Mouse (Mus musculus): ENCODE measurements at regions not wholly inside any gene's neighbourhood (a gene's known extent, or its start where the extent isn't known, plus 50 kb on each side); places are given as distances from the start of the nearest gene placed in this dataset.

- Histone ChIP-seq H3K36me3 (ENCODE audit: control insufficient read depth, insufficient read depth, low read length) (no peaks in the 10 kb centered on the region), H3K27ac (ENCODE audit: low read length) (no peak overlapping the region), H3K27me3 (ENCODE audit: control insufficient read depth, insufficient read depth, low read length) (no peaks in the 10 kb centered on the region), H3K9ac (replicated peaks; ENCODE audit: low read depth, low read length) (no peak overlapping the region), H3K9me3 (ENCODE audit: control insufficient read depth, low read depth, low read length) (no peaks in the 10 kb centered on the region), H3K4me3 (ENCODE audit: low read depth, low read length) (peak overlapping the region; percentile 17), H3K4me1 (ENCODE audit: control insufficient read depth, insufficient read depth, low read length) (no peaks in the 10 kb centered on the region), H3K4me2 (replicated peaks; ENCODE audit: low read depth, low read length) (peak overlapping the region; percentile 32)
- WGBS: 44% methylated on average over 12 of the region's 12 CpGs
- peak; percentile 49; the same call in 1 of the 2 replicates for ATAC-seq (ENCODE audit: insufficient number of reproducible peaks, insufficient read depth, low FRiP score, low read depth)
These were observed 313.8 kb downstream of the Tex13c3 start for GRCm38 (mm10) chrX:19167121-19167853.

- no peak overlapping the region for H3K27ac ChIP-seq (ENCODE audit: low read length)
- no peak overlapping the region for H3K9ac ChIP-seq (replicated peaks; ENCODE audit: low read depth, low read length)
- WGBS: 69% methylated on average over 5 of the region's 5 CpGs
- peak overlapping the region; percentile 32; the same call in 1 of the 2 replicates for H3K4me2 ChIP-seq (replicated peaks; ENCODE audit: low read depth, low read length)
- ATAC-seq (ENCODE audit: insufficient number of reproducible peaks, insufficient read depth, low FRiP score, low read depth): no peak
- H3K9me3 ChIP-seq (ENCODE audit: control insufficient read depth, low read depth, low read length): no peaks in the 10 kb centered on the region
- no peaks in the 10 kb centered on the region for H3K36me3 ChIP-seq (ENCODE audit: control insufficient read depth, insufficient read depth, low read length)
- no peaks in the 10 kb centered on the region for H3K27me3 ChIP-seq (ENCODE audit: control insufficient read depth, insufficient read depth, low read length)
- H3K4me3 ChIP-seq (ENCODE audit: low read depth, low read length): no peak overlapping the region
- H3K4me1 ChIP-seq (ENCODE audit: control insufficient read depth, insufficient read depth, low read length): no peaks in the 10 kb centered on the region
These were observed 315.1 kb downstream of the Tex13c3 start for GRCm38 (mm10) chrX:19165891-19166644.

- Histone ChIP-seq H3K9me3 (ENCODE audit: control insufficient read depth, low read depth, low read length) (no peaks in the 10 kb centered on the region), H3K4me2 (replicated peaks; ENCODE audit: low read depth, low read length) (no peak overlapping the region)
- WGBS: 80% methylated on average over 5 of the region's 5 CpGs
These were observed 317.0 kb downstream of the Tex13c3 start for GRCm38 (mm10) chrX:19164151-19164550.

DNA sequence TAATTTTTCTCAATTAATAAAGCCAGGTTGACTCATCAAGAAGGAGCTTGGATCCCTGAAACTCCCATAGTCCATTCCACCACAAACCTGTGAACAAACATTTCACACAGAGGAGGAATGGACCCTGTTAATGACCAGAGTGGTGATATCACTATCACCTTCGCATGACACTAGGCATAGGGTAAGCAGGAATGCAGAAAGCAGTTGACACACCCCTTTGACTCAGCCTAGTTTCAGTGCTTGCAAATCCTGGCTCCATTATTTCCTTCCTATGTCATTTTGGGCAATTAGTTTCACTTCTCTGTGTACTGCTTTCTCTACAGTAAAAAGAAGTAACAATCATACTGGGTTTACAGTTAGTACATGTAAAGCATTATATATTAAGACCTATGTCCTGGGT, 318.2 kb downstream of the Tex13c3 start:
- ATAC-seq (ENCODE audit: insufficient number of reproducible peaks, insufficient read depth, low FRiP score, low read depth): no peak
- H3K27me3 ChIP-seq (ENCODE audit: control insufficient read depth, insufficient read depth, low read length): no peaks in the 10 kb centered on the region
- no peak overlapping the region for H3K4me2 ChIP-seq (replicated peaks; ENCODE audit: low read depth, low read length)

More at GRCm38 (mm10) chrX:19164151-19164550, 317.0 kb downstream of the Tex13c3 start:
- H3K27me3 ChIP-seq (ENCODE audit: control insufficient read depth, insufficient read depth, low read length): no peaks in the 10 kb centered on the region
- no peak for ATAC-seq (ENCODE audit: insufficient number of reproducible peaks, insufficient read depth, low FRiP score, low read depth)
- H3K27ac ChIP-seq (ENCODE audit: low read length): no peak overlapping the region
- no peaks in the 10 kb centered on the region for H3K4me1 ChIP-seq (ENCODE audit: control insufficient read depth, insufficient read depth, low read length)
- no peaks in the 10 kb centered on the region for H3K36me3 ChIP-seq (ENCODE audit: control insufficient read depth, insufficient read depth, low read length)
- H3K9ac ChIP-seq (replicated peaks; ENCODE audit: low read depth, low read length): no peak overlapping the region
- no peak overlapping the region for H3K4me3 ChIP-seq (ENCODE audit: low read depth, low read length)

GRCm38 (mm10) chrX:19162351-19162750, 318.8 kb downstream of the Tex13c3 start:
- Histone ChIP-seq H3K9ac (replicated peaks; ENCODE audit: low read depth, low read length) (no peak overlapping the region), H3K9me3 (ENCODE audit: control insufficient read depth, low read depth, low read length) (no peaks in the 10 kb centered on the region), H3K4me1 (ENCODE audit: control insufficient read depth, insufficient read depth, low read length) (no peaks in the 10 kb centered on the region), H3K36me3 (ENCODE audit: control insufficient read depth, insufficient read depth, low read length) (no peaks in the 10 kb centered on the region), H3K27ac (ENCODE audit: low read length) (no peak overlapping the region), H3K4me2 (replicated peaks; ENCODE audit: low read depth, low read length) (no peak overlapping the region), H3K27me3 (ENCODE audit: control insufficient read depth, insufficient read depth, low read length) (no peaks in the 10 kb centered on the region), H3K4me3 (ENCODE audit: low read depth, low read length) (no peak overlapping the region)
- no peak for ATAC-seq (ENCODE audit: insufficient number of reproducible peaks, insufficient read depth, low FRiP score, low read depth)

More for the DNA sequence above, 318.2 kb downstream of the Tex13c3 start:
- Histone ChIP-seq H3K9me3 (ENCODE audit: control insufficient read depth, low read depth, low read length) (no peaks in the 10 kb centered on the region), H3K4me1 (ENCODE audit: control insufficient read depth, insufficient read depth, low read length) (no peaks in the 10 kb centered on the region), H3K36me3 (ENCODE audit: control insufficient read depth, insufficient read depth, low read length) (no peaks in the 10 kb centered on the region), H3K27ac (ENCODE audit: low read length) (no peak overlapping the region), H3K4me3 (ENCODE audit: low read depth, low read length) (no peak overlapping the region), H3K9ac (replicated peaks; ENCODE audit: low read depth, low read length) (no peak overlapping the region)
- 58% methylated on average over 1 of the region's 1 CpGs for WGBS

GRCm38 (mm10) chrX:19160275-19160930, 320.7 kb downstream of the Tex13c3 start:
- no peak for ATAC-seq (ENCODE audit: insufficient number of reproducible peaks, insufficient read depth, low FRiP score, low read depth)
- H3K9me3 ChIP-seq (ENCODE audit: control insufficient read depth, low read depth, low read length): no peaks in the 10 kb centered on the region
- H3K36me3 ChIP-seq (ENCODE audit: control insufficient read depth, insufficient read depth, low read length): no peaks in the 10 kb centered on the region
- H3K4me3 ChIP-seq (ENCODE audit: low read depth, low read length): no peak overlapping the region
- H3K4me1 ChIP-seq (ENCODE audit: control insufficient read depth, insufficient read depth, low read length): no peaks in the 10 kb centered on the region
- 77% methylated on average over 3 of the region's 3 CpGs for WGBS
- no peak overlapping the region for H3K27ac ChIP-seq (ENCODE audit: low read length)
- no peak overlapping the region for H3K4me2 ChIP-seq (replicated peaks; ENCODE audit: low read depth, low read length)
- no peaks in the 10 kb centered on the region for H3K27me3 ChIP-seq (ENCODE audit: control insufficient read depth, insufficient read depth, low read length)
- no peak overlapping the region for H3K9ac ChIP-seq (replicated peaks; ENCODE audit: low read depth, low read length)

DNA sequence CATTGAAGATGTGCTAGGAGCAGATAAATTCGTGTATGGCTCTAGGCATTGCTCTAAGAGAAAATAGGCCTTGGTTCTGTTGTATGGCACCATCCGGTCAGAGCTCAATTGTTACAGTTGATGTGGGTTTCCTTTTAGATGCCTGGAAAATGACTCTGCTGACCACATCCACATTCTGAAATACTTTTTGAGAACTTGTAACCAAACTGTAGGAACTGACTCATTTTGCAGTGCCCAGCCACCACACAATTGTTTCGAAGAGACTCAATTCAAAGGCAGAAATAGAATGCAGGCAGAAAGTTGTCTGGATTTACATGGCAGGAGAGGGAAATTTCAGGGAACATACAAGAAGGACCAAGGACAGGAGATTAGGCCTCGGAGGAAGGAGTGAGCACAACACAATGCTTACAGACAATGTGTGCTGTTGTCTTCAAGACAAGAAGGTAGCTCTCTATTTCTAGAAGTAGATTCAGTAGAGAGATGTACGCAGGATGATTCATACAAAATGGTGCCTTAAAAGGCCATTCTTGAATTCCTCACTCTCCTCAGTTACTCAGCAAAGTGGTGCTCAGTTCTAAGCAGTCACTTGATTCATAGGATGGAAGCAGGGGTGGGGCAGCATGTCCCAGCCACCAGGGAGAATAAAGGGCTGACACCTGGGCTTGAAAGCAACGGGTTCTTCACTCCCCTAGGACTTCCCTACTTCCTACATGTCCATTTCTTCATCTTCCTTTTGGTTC, 323.5 kb downstream of the Tex13c3 start:
- H3K4me2 ChIP-seq (replicated peaks; ENCODE audit: low read depth, low read length): no peak overlapping the region
- H3K36me3 ChIP-seq (ENCODE audit: control insufficient read depth, insufficient read depth, low read length): no peaks in the 10 kb centered on the region
- H3K4me1 ChIP-seq (ENCODE audit: control insufficient read depth, insufficient read depth, low read length): no peaks in the 10 kb centered on the region
- H3K27ac ChIP-seq (ENCODE audit: low read length): no peak overlapping the region
- WGBS: 78% methylated on average over 6 of the region's 6 CpGs
- no peaks in the 10 kb centered on the region for H3K27me3 ChIP-seq (ENCODE audit: control insufficient read depth, insufficient read depth, low read length)
- H3K9me3 ChIP-seq (ENCODE audit: control insufficient read depth, low read depth, low read length): no peaks in the 10 kb centered on the region
- no peak overlapping the region for H3K4me3 ChIP-seq (ENCODE audit: low read depth, low read length)
- H3K9ac ChIP-seq (replicated peaks; ENCODE audit: low read depth, low read length): no peak overlapping the region
- no peak for ATAC-seq (ENCODE audit: insufficient number of reproducible peaks, insufficient read depth, low FRiP score, low read depth)

DNA sequence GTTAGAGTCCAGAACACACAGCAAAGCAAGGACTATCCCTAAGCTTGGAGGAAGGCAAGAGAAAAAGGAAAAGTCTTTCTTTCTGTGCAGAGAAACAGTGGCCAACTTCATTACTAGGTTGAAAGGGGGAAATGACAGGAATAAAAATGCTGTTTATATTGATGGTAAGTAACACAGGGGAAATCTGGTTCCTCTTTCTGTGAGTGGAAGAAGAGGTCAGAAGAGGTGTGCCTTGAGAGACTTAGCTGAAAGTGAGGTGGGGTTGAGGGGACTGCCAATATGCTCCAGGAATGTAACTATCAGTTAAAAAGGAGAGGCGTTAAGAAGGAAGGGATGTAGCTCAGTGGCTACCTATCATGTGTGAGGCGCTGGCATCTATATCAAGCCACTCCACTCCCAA, 327.5 kb downstream of the Tex13c3 start:
- Histone ChIP-seq H3K36me3 (ENCODE audit: control insufficient read depth, insufficient read depth, low read length) (no peaks in the 10 kb centered on the region), H3K9ac (replicated peaks; ENCODE audit: low read depth, low read length) (no peak overlapping the region), H3K9me3 (ENCODE audit: control insufficient read depth, low read depth, low read length) (no peaks in the 10 kb centered on the region), H3K4me1 (ENCODE audit: control insufficient read depth, insufficient read depth, low read length) (no peaks in the 10 kb centered on the region), H3K27ac (ENCODE audit: low read length) (no peak overlapping the region), H3K27me3 (ENCODE audit: control insufficient read depth, insufficient read depth, low read length) (no peaks in the 10 kb centered on the region), H3K4me3 (ENCODE audit: low read depth, low read length) (no peak overlapping the region), H3K4me2 (replicated peaks; ENCODE audit: low read depth, low read length) (no peak overlapping the region)
- WGBS: 91% methylated on average over 2 of the region's 2 CpGs
- ATAC-seq (ENCODE audit: insufficient number of reproducible peaks, insufficient read depth, low FRiP score, low read depth): no peak
